Mouse (Mus musculus): ENCODE measurements around the gene Olfr816. TPM values are rescaled to one million over a fixed set of nuclear protein-coding genes. Genes with fewer than 3 reads are reported as not detected.
"Not testable (repeated sequence)": the region's sequence is repeated elsewhere in the genome, so short reads cannot be mapped to it uniquely, and the experiment has no call there.

Olfr816 gene
- not detected for total RNA-seq (2022)

DNA sequence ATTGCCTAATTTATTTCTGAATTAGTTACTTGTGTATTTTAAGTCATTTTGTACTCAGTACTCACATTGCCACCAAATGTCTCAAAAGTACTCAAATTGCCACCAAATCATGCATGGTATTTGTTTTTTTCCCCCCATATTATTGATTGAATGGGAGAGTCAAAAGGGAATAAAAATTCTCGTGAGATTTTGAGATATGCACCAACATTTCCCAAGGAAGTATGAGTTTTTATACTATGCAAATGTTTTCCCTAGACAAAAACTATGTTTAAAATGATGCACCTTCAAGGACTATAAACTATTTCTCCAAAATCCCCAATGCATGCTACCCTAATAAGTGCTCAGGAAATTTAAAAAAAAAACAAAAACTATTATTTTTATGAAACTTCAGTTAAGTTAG, at the start of gene Olfr816:
TSS of gene Olfr816 (minus strand) at position 101 of the 400 bp plus-strand sequence.
- no peak for DNase-seq (ENCODE audit: low spot score in 2 of 2)

DNA sequence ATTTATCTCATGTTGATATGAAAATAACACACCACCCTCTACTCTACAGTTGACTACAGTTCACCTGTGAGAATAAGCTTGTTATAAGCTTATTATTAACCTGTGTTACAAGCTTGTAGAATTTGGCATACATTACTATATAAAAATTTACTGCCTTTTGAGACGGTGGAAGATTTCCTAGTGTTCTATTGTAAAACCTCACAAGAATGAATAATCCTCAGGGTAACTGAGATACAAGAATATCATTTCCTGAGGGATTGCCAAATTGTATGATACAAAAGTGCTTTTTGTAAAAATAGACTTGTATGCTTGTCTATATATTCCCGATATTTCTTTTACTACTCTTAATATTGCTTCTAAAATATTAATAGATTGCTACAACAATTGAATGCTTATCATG, 33.6 kb upstream of the Olfr816 start, which contains the start of gene Olfr818:
TSS of gene Olfr818 (minus strand) at position 101 of the 400 bp plus-strand sequence.
- no peak for DNase-seq (ENCODE audit: low spot score in 2 of 2)

DNA sequence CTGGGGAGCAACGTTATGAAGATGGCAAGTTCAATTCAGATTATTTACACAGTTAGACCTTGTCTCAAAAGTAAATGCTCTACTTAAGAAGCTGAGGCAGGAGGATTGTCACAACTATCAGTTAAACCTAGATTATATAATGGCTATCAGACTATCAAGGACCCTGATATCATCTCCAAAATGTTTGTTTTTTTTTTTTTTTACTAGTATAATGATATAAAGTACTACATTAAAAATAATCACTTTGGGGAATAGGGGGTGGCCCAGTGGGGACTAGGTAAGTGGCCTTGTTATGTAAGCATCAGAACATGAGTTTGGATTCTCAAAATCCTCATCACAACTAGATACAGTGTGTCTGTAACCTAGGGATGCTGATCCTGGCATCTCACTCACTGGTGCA, 9.6 kb downstream of the Olfr816 start, which contains the start of gene Olfr815:
TSS of gene Olfr815 (minus strand) at position 101 of the 400 bp plus-strand sequence.
- not testable (repeated sequence) for DNase-seq (ENCODE audit: low spot score in 2 of 2)

DNA sequence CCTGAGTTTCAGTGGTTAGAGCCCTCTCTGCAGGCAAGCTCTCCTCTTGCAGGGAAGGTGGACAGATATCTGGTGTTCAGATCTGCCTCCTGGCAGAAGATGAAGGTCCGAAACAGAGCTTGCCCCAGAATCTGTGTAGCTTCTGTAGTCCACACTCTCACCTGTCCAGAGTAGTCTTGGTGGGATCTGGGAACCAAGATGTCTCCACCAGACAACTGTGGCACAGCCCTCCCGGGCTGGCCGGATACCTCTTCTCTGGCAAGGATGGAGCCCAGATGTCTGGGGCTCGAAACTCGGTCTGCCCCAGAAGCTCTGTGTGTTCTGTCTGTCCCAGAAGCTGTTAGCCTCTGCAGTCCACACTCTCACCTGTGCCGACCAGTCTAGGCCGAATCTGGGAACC, 29.5 kb downstream of the Olfr816 start:
- DNase-seq (ENCODE audit: low spot score in 2 of 2): no peak

DNA sequence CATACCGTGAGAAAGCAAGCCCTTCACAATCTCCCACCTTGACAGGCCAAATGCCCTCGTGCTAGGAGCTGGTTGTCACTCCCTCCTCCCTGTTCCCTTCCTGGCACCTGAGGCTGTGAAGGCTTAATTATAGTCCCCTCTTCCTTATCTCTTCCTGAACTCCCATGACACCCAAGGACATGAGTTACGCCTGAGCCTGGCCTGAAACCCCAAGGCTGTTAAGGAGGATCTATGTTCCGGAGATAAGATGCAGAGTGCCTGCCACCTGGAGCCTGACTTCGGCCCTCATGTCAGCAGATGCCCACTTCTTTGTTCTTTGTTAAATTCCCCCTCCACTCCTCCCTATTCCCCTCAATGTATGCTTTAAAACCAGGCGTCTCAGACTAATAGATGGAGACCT, 29.9 kb downstream of the Olfr816 start:
- DNase-seq (ENCODE audit: low spot score in 2 of 2): not testable (repeated sequence)

DNA sequence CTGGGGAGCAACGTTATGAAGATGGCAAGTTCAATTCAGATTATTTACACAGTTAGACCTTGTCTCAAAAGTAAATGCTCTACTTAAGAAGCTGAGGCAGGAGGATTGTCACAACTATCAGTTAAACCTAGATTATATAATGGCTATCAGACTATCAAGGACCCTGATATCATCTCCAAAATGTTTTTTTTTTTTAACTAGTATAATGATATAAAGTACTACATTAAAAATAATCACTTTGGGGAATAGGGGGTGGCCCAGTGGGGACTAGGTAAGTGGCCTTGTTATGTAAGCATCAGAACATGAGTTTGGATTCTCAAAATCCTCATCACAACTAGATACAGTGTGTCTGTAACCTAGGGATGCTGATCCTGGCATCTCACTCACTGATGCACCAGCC, 35.6 kb downstream of the Olfr816 start, which contains the start of gene Olfr814:
TSS of gene Olfr814 (minus strand) at position 101 of the 400 bp plus-strand sequence.
- DNase-seq (ENCODE audit: low spot score in 2 of 2): not testable (repeated sequence)

Other genes starting within 250 kb of the Olfr816 start
- not detected for gene Olfr801, start 241.7 kb downstream of the Olfr816 start, total RNA-seq (2022)
- under 1 TPM in 1 of 4 experiments, not detected in 3; 0.11 TPM for gene Olfr802, start 227.4 kb downstream of the Olfr816 start, total RNA-seq (2022)
- not detected for gene Olfr803, start 221.3 kb downstream of the Olfr816 start, total RNA-seq (2022)
- gene Olfr804, start 212.4 kb downstream of the Olfr816 start, total RNA-seq (2022): not detected
- gene Olfr805, start 186.2 kb downstream of the Olfr816 start, total RNA-seq (2022): not detected
- not detected for gene Olfr806, start 173.7 kb downstream of the Olfr816 start, total RNA-seq (2022)
- not detected for gene Olfr807, start 157.8 kb downstream of the Olfr816 start, total RNA-seq (2022)
- gene Olfr808, start 150.1 kb downstream of the Olfr816 start, total RNA-seq (2022): not detected
- gene Olfr809, start 141.0 kb downstream of the Olfr816 start, total RNA-seq (2022): not detected
- gene Olfr810, start 120.7 kb downstream of the Olfr816 start, total RNA-seq (2022): not detected
- gene Olfr811, start 111.2 kb downstream of the Olfr816 start, total RNA-seq (2022): not detected
- not detected for gene Olfr812, start 69.5 kb downstream of the Olfr816 start, total RNA-seq (2022)
- not detected for gene Olfr813, start 60.2 kb downstream of the Olfr816 start, total RNA-seq (2022)
- gene Olfr814, start 35.7 kb downstream of the Olfr816 start, total RNA-seq (2022): not detected
- gene Olfr815, start 9.7 kb downstream of the Olfr816 start, total RNA-seq (2022): not detected
- not detected for gene Olfr818, start 33.5 kb upstream of the Olfr816 start, total RNA-seq (2022)
- not detected for gene Olfr819, start 51.7 kb upstream of the Olfr816 start, total RNA-seq (2022)
- not detected for gene Olfr247, start 60.5 kb upstream of the Olfr816 start, total RNA-seq (2022)
- not detected for gene Gm10310, start 69.5 kb upstream of the Olfr816 start, total RNA-seq (2022)
- not detected for gene Olfr820, start 97.0 kb upstream of the Olfr816 start, total RNA-seq (2022)
- gene Olfr821, start 114.8 kb upstream of the Olfr816 start, total RNA-seq (2022): not detected
- gene Olfr822, start 155.6 kb upstream of the Olfr816 start, total RNA-seq (2022): not detected
- not detected for gene Olfr823, start 199.8 kb upstream of the Olfr816 start, total RNA-seq (2022)
- not detected for gene Olfr824, start 214.4 kb upstream of the Olfr816 start, total RNA-seq (2022)